Mouse (Mus musculus) naive thymus-derived CD4-positive, alpha-beta T cell, adult 5 months (primary cell): ENCODE measurements around the gene Gm2001. TPM values are rescaled to one million over a fixed set of nuclear protein-coding genes. Genes with fewer than 3 reads are reported as not detected.

ENCODE experiments used
- polyA plus RNA-seq: library from polyadenylated mRNA; unstranded; fragments of 100-300 nt; shearing (Covaris generic); gene quantifications from one replicate; pipeline ENCODE4 v1.2.1, GENCODE M21; 2017

The Gm2001 gene
- polyA plus RNA-seq = not detected

DNA sequence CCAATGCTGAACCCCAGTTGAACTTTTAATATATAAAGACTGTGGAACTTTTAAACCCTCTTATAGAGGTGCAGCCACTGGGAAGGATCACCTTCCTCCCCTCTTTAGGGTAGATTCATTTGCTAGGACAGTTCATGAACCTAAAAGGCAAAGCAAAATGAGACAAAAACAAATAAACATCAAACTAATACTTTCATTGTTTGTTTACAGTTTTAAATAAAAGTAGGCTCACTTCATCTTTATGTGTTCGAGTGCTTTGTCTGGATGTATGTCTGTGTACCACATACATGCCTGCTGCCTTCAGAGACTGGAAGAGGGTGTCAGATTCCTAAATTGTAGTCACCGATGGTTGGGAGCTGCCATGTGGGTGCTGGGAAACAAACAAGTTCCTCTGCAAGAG is at the start of gene Gm2001:
Gene Gm2001 (minus strand): TSS at position 101 of the 400 bp plus-strand sequence.

DNA sequence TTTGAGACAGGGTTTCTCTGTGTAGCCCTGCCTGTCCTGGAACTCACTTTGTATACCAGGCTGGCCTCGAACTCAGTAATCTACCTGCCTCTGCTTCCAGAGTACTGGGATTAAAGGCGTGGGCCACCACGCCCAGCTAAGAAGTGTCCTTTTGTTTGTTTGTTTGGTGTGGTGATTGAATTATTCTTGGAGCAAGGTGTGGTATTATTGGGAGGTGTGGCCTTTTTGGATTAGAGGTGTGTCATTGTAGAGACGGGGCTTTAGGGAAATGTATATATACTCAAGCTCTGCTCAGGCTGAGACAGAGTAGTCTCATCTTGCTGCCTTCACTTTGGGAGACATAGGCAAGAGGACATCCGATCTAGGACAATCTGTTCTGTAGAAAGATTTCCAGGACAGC is 31.6 kb upstream of the Gm2001 start, which contains the start of gene Gm2016:
Gene Gm2016 (plus strand): TSS at position 301 of the 400 bp plus-strand sequence.

DNA sequence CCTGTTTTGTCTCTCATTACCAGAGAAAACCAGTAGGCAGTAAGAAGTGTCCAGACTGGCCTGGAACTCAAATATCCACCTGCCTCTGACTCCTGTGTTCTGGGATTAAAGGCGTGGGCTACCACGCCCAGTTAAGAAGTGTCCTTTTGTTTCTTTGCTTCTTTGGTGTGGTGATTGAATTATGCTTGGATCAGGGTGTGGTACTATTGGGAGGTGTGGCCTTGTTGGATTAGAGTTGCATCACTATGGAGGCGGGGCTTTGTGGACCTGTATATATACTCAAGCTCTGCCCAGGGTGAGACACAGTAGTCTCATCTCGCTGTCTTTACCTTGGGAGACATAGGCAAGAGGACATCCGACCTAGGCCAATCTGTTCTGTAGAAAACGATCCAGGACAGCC is 25.9 kb downstream of the Gm2001 start, which contains the start of gene BB287469:
Gene BB287469 (plus strand): TSS at position 301 of the 400 bp plus-strand sequence.

DNA sequence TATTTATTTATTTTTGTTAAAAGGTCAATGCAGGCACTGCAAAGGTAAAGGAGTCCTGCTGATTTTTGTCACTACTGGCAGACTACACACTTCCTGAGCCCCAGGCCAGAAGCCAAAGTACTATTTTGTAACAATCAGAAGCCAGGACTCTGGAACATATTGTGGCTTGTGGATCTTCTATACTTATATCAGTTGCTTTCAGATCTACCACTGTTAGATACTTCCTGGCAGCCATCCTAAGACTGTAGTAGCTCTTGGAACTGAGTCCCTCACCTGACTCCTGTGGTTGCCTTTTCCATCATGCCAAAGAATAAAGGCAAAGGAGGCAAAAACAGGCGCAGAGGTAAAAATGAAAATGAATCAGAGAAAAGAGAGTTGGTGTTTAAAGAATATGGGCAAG is 46.9 kb downstream of the Gm2001 start, which contains the start of gene Gm21936:
Gene Gm21936 (plus strand): TSS at position 301 of the 400 bp plus-strand sequence.

Other genes with a start within 250 kb of the Gm2001 start
- not detected for gene Oog1, start 239.7 kb downstream of the Gm2001 start, polyA plus RNA-seq
- not detected for gene Gm4027, start 223.5 kb downstream of the Gm2001 start, polyA plus RNA-seq
- not detected for gene Gm16381, start 197.7 kb downstream of the Gm2001 start, polyA plus RNA-seq
- not detected for gene Gm21319, start 66.6 kb downstream of the Gm2001 start, polyA plus RNA-seq
- gene Gm21936, start 46.8 kb downstream of the Gm2001 start, polyA plus RNA-seq = not detected
- not detected for gene BB287469, start 25.8 kb downstream of the Gm2001 start, polyA plus RNA-seq
- gene Gm2016, start 31.7 kb upstream of the Gm2001 start, polyA plus RNA-seq = not detected
- gene Gm2022, start 53.0 kb upstream of the Gm2001 start, polyA plus RNA-seq = not detected
- not detected for gene Gm2035, start 77.5 kb upstream of the Gm2001 start, polyA plus RNA-seq
- not detected for gene Gm2042, start 111.7 kb upstream of the Gm2001 start, polyA plus RNA-seq
- gene Gm2075, start 169.5 kb upstream of the Gm2001 start, polyA plus RNA-seq = not detected
- gene Gm6803, start 176.4 kb upstream of the Gm2001 start, polyA plus RNA-seq = not detected
- gene Gm2056, start 184.7 kb upstream of the Gm2001 start, polyA plus RNA-seq = not detected
- gene Gm16368, start 241.4 kb upstream of the Gm2001 start, polyA plus RNA-seq = not detected